Mouse (Mus musculus) C2C12 (cell line): ENCODE measurements around the gene BC030500. TPM values are rescaled to one million over a fixed set of nuclear protein-coding genes. Genes with fewer than 3 reads are reported as not detected.

Experiments
- H3K27me3 ChIP-seq: one replicate; pipeline ENCODE4 v1.6.1; 2011; ENCODE audit not compliant: control insufficient read depth, insufficient read depth, insufficient read length
- H3K36me3 ChIP-seq: one replicate; pipeline ENCODE4 v1.6.1; 2011; ENCODE audit not compliant: control insufficient read depth, insufficient read depth
- H3K4me3 ChIP-seq: one replicate; pipeline ENCODE4 v1.5.1; 2011; ENCODE audit warnings: mild to moderate bottlenecking, control low read depth; ENCODE audit not compliant: poor library complexity, insufficient read depth, severe bottlenecking
- H3K79me2 ChIP-seq: one replicate; pipeline ENCODE4 v1.6.1; 2011; ENCODE audit not compliant: control insufficient read depth, insufficient read depth
- H3K79me3 ChIP-seq: one replicate; pipeline ENCODE4 v1.6.1; 2011; ENCODE audit warnings: low read depth, control low read depth
- H3ac ChIP-seq: one replicate; pipeline ENCODE3; 2011; ENCODE audit warnings: low read depth; ENCODE audit not compliant: control insufficient read depth, insufficient read length
- CEBPB ChIP-seq: IDR thresholded peaks from one replicate; pipeline ENCODE4 v1.6.1; 2011; ENCODE audit warnings: low read depth, mild to moderate bottlenecking, control low read depth, moderate library complexity
- CTCF ChIP-seq: IDR thresholded peaks from one replicate; pipeline ENCODE4 v1.5.1; 2011; ENCODE audit not compliant: control insufficient read depth, insufficient read depth, insufficient read length
- FOSL1 ChIP-seq: IDR thresholded peaks from one replicate; pipeline ENCODE4 v1.8.0; 2011; ENCODE audit warnings: mild to moderate bottlenecking, low read length; ENCODE audit not compliant: poor library complexity, insufficient read depth, severe bottlenecking
- MAX ChIP-seq: IDR thresholded peaks from one replicate; pipeline ENCODE4 v1.6.1; 2011; ENCODE audit warnings: mild to moderate bottlenecking, control low read depth
- MYOD1 ChIP-seq: IDR thresholded peaks from one replicate; pipeline ENCODE4 v1.6.1; 2011; ENCODE audit warnings: low read depth; ENCODE audit not compliant: control insufficient read depth, insufficient read length
- MYOG ChIP-seq: IDR thresholded peaks from one replicate; pipeline ENCODE4 v1.6.1; 2011; ENCODE audit not compliant: control insufficient read depth, insufficient read length; ENCODE audit errors: extremely low read depth
- USF1 ChIP-seq: IDR thresholded peaks from one replicate; pipeline ENCODE4 v1.6.1; 2011; ENCODE audit warnings: low read depth, mild to moderate bottlenecking, control low read depth, moderate library complexity
- polyA plus RNA-seq: library from polyadenylated mRNA; unstranded; fragments of >200 nt; fragmentation: generic; extraction: Trizol; gene quantifications from one replicate; pipeline ENCODE4 v1.2.1, GENCODE M21; 2012; ENCODE audit warnings: missing spikeins

Gene BC030500
- polyA plus RNA-seq, 1 experiment = 0.12 TPM

- TF ChIP-seq MYOD1 (no peak), MAX (no peak), MYOG (no peak), FOSL1 (no peak), USF1 (no peak), CTCF (no peak), CEBPB (no peak)
- Histone ChIP-seq H3ac (peak overlapping the region; percentile 38), H3K79me3 (no peaks in the 10 kb centered on the region), H3K79me2 (no peaks in the 10 kb centered on the region), H3K27me3 (no peaks in the 10 kb centered on the region), H3K36me3 (no peaks in the 10 kb centered on the region), H3K4me3 (peak overlapping the region; percentile 37)
These were observed 1.5 kb downstream of the BC030500 start for GRCm38 (mm10) chr8:58912840-58913639.

GRCm38 (mm10) chr8:58913640-58913968 is 2.0 kb downstream of the BC030500 start:
- Histone ChIP-seq H3ac (no peak overlapping the region), H3K4me3 (no peak overlapping the region), H3K79me2 (no peaks in the 10 kb centered on the region), H3K27me3 (no peaks in the 10 kb centered on the region), H3K36me3 (no peaks in the 10 kb centered on the region), H3K79me3 (no peaks in the 10 kb centered on the region)
- TF ChIP-seq CTCF (no peak), CEBPB (no peak), MYOG (no peak), MAX (no peak), USF1 (no peak), FOSL1 (no peak), MYOD1 (no peak)

- H3K27me3 ChIP-seq = no peaks in the 10 kb centered on the region
- TF ChIP-seq MYOD1 (no peak), FOSL1 (no peak), MAX (peak; percentile 94)
- no peaks in the 10 kb centered on the region for H3K36me3 ChIP-seq
- H3K79me2 ChIP-seq = no peaks in the 10 kb centered on the region
- H3ac ChIP-seq = no peak overlapping the region
- no peaks in the 10 kb centered on the region for H3K79me3 ChIP-seq
- H3K4me3 ChIP-seq = no peak overlapping the region
These were observed 3.6 kb downstream of the BC030500 start for GRCm38 (mm10) chr8:58915142-58915541.

- Histone ChIP-seq H3ac (no peak overlapping the region), H3K4me3 (no peak overlapping the region), H3K36me3 (no peaks in the 10 kb centered on the region), H3K79me2 (no peaks in the 10 kb centered on the region), H3K79me3 (no peaks in the 10 kb centered on the region), H3K27me3 (no peaks in the 10 kb centered on the region)
- no peak for TF ChIP-seq USF1
- TF ChIP-seq CEBPB = no peak
- TF ChIP-seq FOSL1 = no peak
- TF ChIP-seq MYOG = no peak
- no peak for TF ChIP-seq CTCF
- TF ChIP-seq MAX = no peak
- TF ChIP-seq MYOD1 = no peak
These were observed 19.5 kb downstream of the BC030500 start for GRCm38 (mm10) chr8:58931066-58931465.

DNA sequence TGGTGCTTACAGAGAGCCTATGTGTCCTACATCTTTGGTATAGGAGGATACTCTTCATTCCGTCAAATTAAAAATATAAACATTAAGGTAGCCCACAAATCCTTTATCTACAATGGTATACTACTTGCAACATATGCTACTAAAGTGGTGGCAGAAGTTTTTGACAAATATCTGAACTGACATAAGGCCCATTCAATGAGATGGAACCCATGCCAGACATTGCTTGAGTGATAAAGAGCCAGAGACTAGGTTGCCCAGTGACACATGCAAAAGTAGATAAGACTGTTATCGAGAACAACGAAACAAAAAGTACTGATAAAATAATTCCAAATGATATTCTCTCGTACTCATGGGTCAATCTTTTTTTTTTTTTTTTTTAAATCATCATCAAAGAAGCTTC is 32.2 kb downstream of the BC030500 start:
- Histone ChIP-seq H3K4me3 (no peak overlapping the region), H3ac (no peak overlapping the region), H3K79me2 (no peaks in the 10 kb centered on the region), H3K79me3 (no peaks in the 10 kb centered on the region), H3K36me3 (no peaks in the 10 kb centered on the region), H3K27me3 (no peaks in the 10 kb centered on the region)
- TF ChIP-seq CEBPB (no peak), USF1 (no peak), MAX (no peak), CTCF (no peak), MYOG (no peak), MYOD1 (no peak), FOSL1 (no peak)

- Histone ChIP-seq H3K27me3 (no peaks in the 10 kb centered on the region), H3K4me3 (no peak overlapping the region), H3ac (no peak overlapping the region), H3K36me3 (no peaks in the 10 kb centered on the region), H3K79me2 (no peaks in the 10 kb centered on the region), H3K79me3 (no peaks in the 10 kb centered on the region)
- TF ChIP-seq FOSL1 = no peak
- TF ChIP-seq MYOG = no peak
- TF ChIP-seq CEBPB = no peak
- TF ChIP-seq MAX = no peak
- no peak for TF ChIP-seq CTCF
- no peak for TF ChIP-seq USF1
These were observed 45.7 kb downstream of the BC030500 start for GRCm38 (mm10) chr8:58957195-58957739.

Other genes starting within 250 kb of the BC030500 start
- gene Galntl6, start 885 bp downstream of the BC030500 start, polyA plus RNA-seq = not detected